Mouse (Mus musculus) liver, postnatal 0 days (tissue): Measurements from ENCODE around the gene Snn.

Source experiments
- CTCF ChIP-seq: sonication (generic); IDR thresholded peaks from 2 replicates; pipeline ENCODE4 v1.5.1; 2016; ENCODE audit warnings: antibody characterized with exemption, low read depth
- EP300 ChIP-seq: IDR thresholded peaks from 2 replicates; pipeline ENCODE4 v1.6.1; 2016; ENCODE audit warnings: antibody characterized with exemption, low read depth, mild to moderate bottlenecking

- no peak for TF ChIP-seq CTCF
- TF ChIP-seq EP300: no peak
These were observed 31.3 kb downstream of the Snn start for GRCm38 (mm10) chr16:11092061-11092460.
